Mouse (Mus musculus) Patski (cell line): Measurements from ENCODE around the gene Rab11b. TPM values are rescaled to one million over a fixed set of nuclear protein-coding genes. Genes with fewer than 3 reads are reported as not detected.
A peak's percentile ranks its signal among the peaks of the same experiment; 100 is the strongest.
"Not testable (repeated sequence)": the region's sequence is repeated elsewhere in the genome, so short reads cannot be mapped to it uniquely, and the experiment has no call there.

Source experiments
- ATAC-seq: fragments of 100-300 bp; one replicate; pipeline ENCODE4 v1.8.0; 2021
- CTCF ChIA-PET: fragments of 350-600 bp; sonication (Branson Sonifier 250); formaldehyde crosslinking; loops from one replicate; lab custom pipeline; 2022; ENCODE audit warnings: inconsistent platforms; lab: Charles Lee
- POLR2A ChIA-PET: fragments of 350-600 bp; sonication (Branson Sonifier 250); formaldehyde crosslinking; loops from one replicate; lab custom pipeline; 2022; ENCODE audit warnings: antibody characterized with exemption, inconsistent platforms; lab: Charles Lee
- DNase-seq: peaks from one replicate; pipeline ENCODE4 v3.0.0-alpha.2; 2011; ENCODE audit warnings: low read depth, low spot score
- H3K27me3 ChIP-seq: fragments of 371-371 bp; one replicate; pipeline ENCODE4 v1.5.1; 2021
- CTCF ChIP-seq: fragments of 100-300 bp; IDR thresholded peaks from one replicate; pipeline ENCODE4 v1.5.1; 2021
- in situ Hi-C: fragments of 300-500 bp; cut with MboI; formaldehyde crosslinking; loops from 3 replicates; pipeline ENCODE4 v1.11.1; 2018; ENCODE audit warnings: low pct_unique_long_range_greater_than_20kb, mixed read lengths
- polyA plus RNA-seq: library from polyadenylated mRNA; unstranded; gene quantifications from one replicate; pipeline ENCODE4 v1.2.3, GENCODE M21; 2021

Gene Rab11b
- polyA plus RNA-seq, 1 experiment from 2014 or later: 222 TPM

GRCm38 (mm10) chr17:33751181-33751580 is 9.1 kb downstream of the Rab11b start:
- H3K27me3 ChIP-seq: no peaks in the 10 kb centered on the region
- in situ Hi-C loops: no loop called here
- DNase-seq (no peak), ATAC-seq (no peak)
- POLR2A ChIA-PET: interaction anchor here (0.6 kb wide), 1 partner anchor 14 kb away, joined by 3 read pairs; no protein-coding TSS in a partner anchor
- TF ChIP-seq CTCF: no peak
- CTCF ChIA-PET: no interaction called here

DNA sequence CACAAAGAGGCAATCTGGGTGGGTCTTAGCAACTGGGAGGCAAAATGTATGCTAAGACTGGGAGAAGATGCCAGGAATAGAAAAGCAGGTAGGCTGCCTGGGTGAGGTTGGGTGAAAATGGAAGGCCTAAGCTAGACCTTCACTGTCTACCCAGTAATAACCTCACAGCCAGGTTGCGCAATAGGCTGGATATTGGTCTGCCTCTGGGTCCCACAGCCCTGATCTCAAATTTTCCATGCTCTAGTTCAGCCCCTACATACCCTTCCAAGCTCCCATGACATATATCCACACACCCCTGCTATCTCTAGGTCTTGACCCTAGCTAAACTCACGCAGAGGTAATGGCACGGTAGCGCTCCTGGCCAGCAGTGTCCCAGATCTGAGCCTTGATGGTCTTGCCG is 10.9 kb downstream of the Rab11b start:
- no peak for TF ChIP-seq CTCF
- POLR2A ChIA-PET: interaction anchor here (1.1 kb wide), 1 partner anchor 53 kb away, joined by 3 read pairs; no protein-coding TSS in a partner anchor
- ATAC-seq: no peak
- in situ Hi-C loops: loop anchor here (5.0 kb wide), 1 partner anchor 33 kb away; the partner anchor contains the start of gene Angptl4
- H3K27me3 ChIP-seq: no peaks in the 10 kb centered on the region
- DNase-seq: no peak
- CTCF ChIA-PET: no interaction called here

GRCm38 (mm10) chr17:33746011-33746410 is 14.3 kb downstream of the Rab11b start:
- ATAC-seq (no peak), DNase-seq (no peak)
- in situ Hi-C loops: loop anchor here (5.0 kb wide), 1 partner anchor 36 kb away; the partner anchor contains the start of gene Angptl4
- POLR2A ChIA-PET: no interaction called here
- peak; percentile 85 for TF ChIP-seq CTCF
- no peaks in the 10 kb centered on the region for H3K27me3 ChIP-seq
- CTCF ChIA-PET: interaction anchor here (0.9 to 3.1 kb wide), 5 partner anchors 15 to 53 kb away, joined by 3 to 8 read pairs (median 4); no protein-coding TSS in a partner anchor

- TF ChIP-seq CTCF: no peak
- ChIA-PET CTCF (interaction anchor here (1.3 to 3.1 kb wide), 4 partner anchors 14 to 72 kb away, joined by 3 to 8 read pairs (median 6); no protein-coding TSS in a partner anchor), POLR2A (no interaction called here)
- H3K27me3 ChIP-seq: no peaks in the 10 kb centered on the region
- in situ Hi-C loops: loop anchor here (5.0 kb wide), 1 partner anchor 37 kb away; the partner anchor contains the start of gene Angptl4
- DNase-seq (no peak), ATAC-seq (no peak)
Measured at GRCm38 (mm10) chr17:33744686-33745384, 15.5 kb downstream of the Rab11b start.

DNA sequence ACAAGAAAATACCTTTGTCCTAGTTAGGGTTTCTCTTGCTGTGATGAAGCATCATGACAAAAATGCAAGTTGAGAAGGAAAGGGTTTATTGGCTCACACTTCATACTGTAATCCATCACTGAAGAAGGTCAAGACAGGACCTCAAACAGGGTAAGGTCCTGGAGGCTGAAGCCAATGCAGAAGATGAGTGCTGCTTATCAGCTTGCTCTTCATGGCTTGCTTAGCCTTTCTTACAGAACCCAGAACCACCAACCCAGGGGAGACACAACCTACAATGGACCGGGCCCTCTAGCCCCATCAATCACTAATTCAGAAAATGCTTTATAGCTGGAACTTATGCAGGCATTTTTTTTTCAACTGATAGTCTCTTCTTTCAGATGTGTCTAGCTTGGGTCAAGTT is 17.9 kb downstream of the Rab11b start:
- POLR2A ChIA-PET: no interaction called here
- no peaks in the 10 kb centered on the region for H3K27me3 ChIP-seq
- no peak for TF ChIP-seq CTCF
- CTCF ChIA-PET: no interaction called here
- no peak for ATAC-seq
- DNase-seq: no peak
- in situ Hi-C loops: no loop called here

- in situ Hi-C loops, DNase-seq, H3K27me3 ChIP-seq, CTCF ChIA-PET, POLR2A ChIA-PET, ATAC-seq: not testable (repeated sequence)
Measured at GRCm38 (mm10) chr17:33733526-33733925, 26.8 kb downstream of the Rab11b start.

DNA sequence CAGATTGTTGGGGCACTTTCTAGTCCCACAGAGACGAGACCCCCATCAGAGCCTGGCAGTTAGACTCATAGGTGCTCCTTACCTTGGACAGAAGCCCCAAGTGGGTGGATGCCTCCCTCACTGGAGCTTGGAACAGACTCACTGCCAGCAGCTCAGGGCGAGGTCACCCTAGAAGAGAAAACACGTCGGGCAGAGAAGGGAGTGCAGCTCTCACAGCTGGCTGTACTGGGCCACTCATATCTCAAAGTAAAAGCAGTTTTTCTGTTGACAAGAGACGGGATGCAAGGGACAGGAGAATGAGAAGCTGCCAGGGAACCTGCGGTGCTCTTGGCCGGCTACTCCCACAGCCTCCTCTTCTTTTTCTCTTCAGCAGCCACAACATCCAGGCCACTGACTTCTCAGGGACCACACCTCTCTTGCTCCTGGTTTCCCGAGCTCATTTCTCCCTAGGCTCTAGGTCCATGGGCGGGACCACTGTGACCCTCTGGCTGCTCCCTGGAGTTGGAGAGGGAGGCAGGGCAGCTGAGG is 27.7 kb downstream of the Rab11b start:
- H3K27me3 ChIP-seq, POLR2A ChIA-PET, ATAC-seq, CTCF ChIA-PET, in situ Hi-C loops, DNase-seq: not testable (repeated sequence)

- in situ Hi-C loops: no loop called here
- CTCF ChIA-PET: interaction anchor here (1.0 to 1.1 kb wide), 2 partner anchors 10 to 69 kb away, joined by 3 to 4 read pairs; partner anchors contain the start of gene March2
- peak; percentile 50 for TF ChIP-seq CTCF
- POLR2A ChIA-PET: no interaction called here
- no peaks in the 10 kb centered on the region for H3K27me3 ChIP-seq
- ATAC-seq (no peak), DNase-seq (no peak)
Measured at GRCm38 (mm10) chr17:33729215-33729614, 31.1 kb downstream of the Rab11b start.

GRCm38 (mm10) chr17:33728396-33728795 is 31.9 kb downstream of the Rab11b start:
- DNase-seq (no peak), ATAC-seq (no peak)
- H3K27me3 ChIP-seq: no peaks in the 10 kb centered on the region
- CTCF ChIA-PET: interaction anchor here (1.0 to 1.1 kb wide), 2 partner anchors 10 to 70 kb away, joined by 3 to 4 read pairs; partner anchors contain the start of gene March2
- POLR2A ChIA-PET: no interaction called here
- in situ Hi-C loops: no loop called here
- TF ChIP-seq CTCF: no peak

- ATAC-seq (no peak), DNase-seq (no peak)
- POLR2A ChIA-PET: no interaction called here
- CTCF ChIA-PET: no interaction called here
- TF ChIP-seq CTCF: no peak
- no peaks in the 10 kb centered on the region for H3K27me3 ChIP-seq
- in situ Hi-C loops: no loop called here
Measured at GRCm38 (mm10) chr17:33719736-33720378, 40.5 kb downstream of the Rab11b start.
